Mouse (Mus musculus) myocyte (in vitro differentiated cells): ENCODE results near the gene Fam71b.

Experiments
- CEBPB ChIP-seq: IDR thresholded peaks from 2 replicates; pipeline ENCODE4 v1.6.1; 2011; ENCODE audit warnings: mild to moderate bottlenecking, moderate library complexity; ENCODE audit not compliant: poor library complexity, insufficient read depth, severe bottlenecking
- E2F4 ChIP-seq: IDR thresholded peaks from one replicate; pipeline ENCODE4 v1.6.1; 2011; ENCODE audit warnings: mild to moderate bottlenecking, control low read depth, moderate library complexity; ENCODE audit not compliant: insufficient read depth
- MAX ChIP-seq: IDR thresholded peaks from one replicate; pipeline ENCODE4 v1.6.1; 2011; ENCODE audit warnings: low read depth, mild to moderate bottlenecking, control low read depth
- MYOD1 ChIP-seq, 3 experiments: IDR thresholded peaks; one replicate each; pipeline ENCODE4 v1.6.1; 2011; ENCODE audit warnings: control low read depth in 2 of 3, low read depth in 2 of 3, mild to moderate bottlenecking in 2 of 3, moderate library complexity in 1 of 3; ENCODE audit not compliant: insufficient read length in 2 of 3, control insufficient read depth in 1 of 3
- MYOG ChIP-seq, 3 experiments: IDR thresholded peaks; one replicate each; pipeline ENCODE4 v1.6.1; 2011; ENCODE audit warnings: control low read depth in 2 of 3, low read depth in 2 of 3, mild to moderate bottlenecking in 2 of 3; ENCODE audit not compliant: insufficient read length in 2 of 3, control insufficient read depth in 1 of 3, insufficient read depth in 1 of 3
- POLR2A ChIP-seq: IDR thresholded peaks from one replicate; pipeline ENCODE4 v1.6.1; 2011; ENCODE audit warnings: low read depth, mild to moderate bottlenecking, control low read depth, moderate library complexity; ENCODE audit not compliant: insufficient read length
- SRF ChIP-seq: IDR thresholded peaks from one replicate; pipeline ENCODE4 v1.6.1; 2011; ENCODE audit warnings: low read depth; ENCODE audit not compliant: control insufficient read depth, insufficient read length
- TCF12 ChIP-seq: IDR thresholded peaks from one replicate; pipeline ENCODE4 v1.6.1; 2011; ENCODE audit warnings: mild to moderate bottlenecking, control low read depth; ENCODE audit not compliant: poor library complexity, insufficient read depth, severe bottlenecking
- TCF3 ChIP-seq: IDR thresholded peaks from one replicate; pipeline ENCODE4 v1.6.1; 2011; ENCODE audit warnings: low read depth, control low read depth; ENCODE audit not compliant: insufficient read length
- USF1 ChIP-seq: IDR thresholded peaks from one replicate; pipeline ENCODE4 v1.6.1; 2011; ENCODE audit warnings: low read depth, mild to moderate bottlenecking, control low read depth, moderate library complexity

DNA sequence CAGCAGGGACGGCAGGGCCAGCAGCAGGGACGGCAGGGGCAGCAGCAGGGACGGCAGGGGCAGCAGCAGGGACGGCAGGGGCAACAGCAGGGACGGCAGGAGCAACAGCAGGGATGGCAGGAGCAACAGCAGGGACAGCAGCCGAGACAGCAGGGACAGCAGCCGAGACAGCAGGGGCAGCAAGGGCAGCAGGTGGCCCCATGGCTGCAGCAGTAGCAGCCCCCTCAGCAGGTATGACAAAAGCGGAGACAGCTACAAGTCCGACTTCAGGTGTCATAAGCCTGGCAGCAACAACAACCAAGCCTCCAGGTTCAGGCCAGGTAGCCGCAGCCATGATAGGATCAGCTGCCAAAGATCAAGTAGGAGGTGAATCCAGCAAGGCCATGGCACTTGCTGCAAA lies 10.4 kb downstream of the Fam71b start:
- TF ChIP-seq POLR2A, result no peak
- TF ChIP-seq MAX, result no peak
- TF ChIP-seq TCF3, result no peak
- TF ChIP-seq MYOD1 (IDR thresholded peaks at IDR 0.05; ENCODE audit: control insufficient read depth in 1 of 3, insufficient read length in 2 of 3, low read depth in 2 of 3), result no peak
- TF ChIP-seq MYOG (IDR thresholded peaks at IDR 0.05; ENCODE audit: control insufficient read depth in 1 of 3, insufficient read depth in 1 of 3, insufficient read length in 2 of 3, low read depth in 2 of 3), result no peak
- no peak for TF ChIP-seq USF1
- no peak for TF ChIP-seq TCF12
- no peak for TF ChIP-seq E2F4
- no peak for TF ChIP-seq CEBPB
- no peak for TF ChIP-seq SRF
